Mouse (Mus musculus) stomach, embryonic 14.5 days (tissue): ENCODE results near the gene Ctnna3. TPM values are rescaled to one million over a fixed set of nuclear protein-coding genes. Genes with fewer than 3 reads are reported as not detected.
"Not testable (repeated sequence)": the region's sequence is repeated elsewhere in the genome, so short reads cannot be mapped to it uniquely, and the experiment has no call there.

ENCODE experiments used
- ATAC-seq: fragments of 200-750 bp; cut with Nextera tagmentation; 2 replicates; pipeline ENCODE4 v1.8.0; 2017; ENCODE audit warnings: low read depth, moderate TSS enrichment; ENCODE audit not compliant: insufficient number of reproducible peaks, insufficient read depth, low FRiP score
- H3K27ac ChIP-seq: fragments of 300-500 bp; sonication (generic); 2 replicates; pipeline ENCODE4 v1.5.1; 2014; ENCODE audit warnings: mild to moderate bottlenecking, low read length, moderate library complexity, mixed read lengths
- H3K27me3 ChIP-seq: fragments of 300-500 bp; sonication (generic); 2 replicates; pipeline ENCODE4 v1.6.1; 2014; ENCODE audit warnings: low read length, control low read depth, mixed read lengths; ENCODE audit not compliant: control insufficient read depth, insufficient read depth
- H3K36me3 ChIP-seq: fragments of 300-500 bp; sonication (generic); 2 replicates; pipeline ENCODE4 v1.6.1; 2014; ENCODE audit warnings: mild to moderate bottlenecking, control low read depth, low read length, moderate library complexity, mixed read lengths; ENCODE audit not compliant: control insufficient read depth, insufficient read depth
- H3K4me1 ChIP-seq: fragments of 300-500 bp; sonication (generic); 2 replicates; pipeline ENCODE4 v1.6.1; 2014; ENCODE audit warnings: low read length, control low read depth, mixed read lengths; ENCODE audit not compliant: control insufficient read depth, insufficient read depth
- H3K4me2 ChIP-seq: fragments of 300-500 bp; sonication (generic); replicated peaks from 2 replicates; pipeline ENCODE4 v1.6.1; 2014; ENCODE audit warnings: low read depth, low read length, control low read depth
- H3K4me3 ChIP-seq: fragments of 300-500 bp; sonication (generic); 2 replicates; pipeline ENCODE4 v1.5.1; 2014; ENCODE audit warnings: low read depth, low read length, control low read depth
- H3K9ac ChIP-seq: fragments of 300-500 bp; sonication (generic); replicated peaks from 2 replicates; pipeline ENCODE4 v1.6.1; 2014; ENCODE audit warnings: low read depth, mild to moderate bottlenecking, control low read depth, low read length, moderate library complexity, mixed read lengths
- H3K9me3 ChIP-seq: fragments of 300-500 bp; sonication (generic); 2 replicates; pipeline ENCODE4 v1.6.1; 2016; ENCODE audit warnings: low read depth, low read length, control low read depth; ENCODE audit not compliant: control insufficient read depth
- WGBS: fragments of 180-500 bp; shearing (Covaris S2); extraction: QIAGEN DNeasy Blood & Tissue Kit; methylation state at CpG from one replicate; pipeline ENCODE4 v1.1.7; 2014; 5-methylcytosine and 5-hydroxymethylcytosine counted together
- polyA plus RNA-seq: library from polyadenylated mRNA; unstranded; fragments of >200 nt; fragmentation: Nextera tagmentation; extraction: Ambion mirVana; gene quantifications from 2 replicates; pipeline ENCODE4 v1.2.1, GENCODE M21; 2014

Ctnna3 gene
- polyA plus RNA-seq, 1 experiment from 2014 or later, result 0.78 TPM

GRCm38 (mm10) chr10:64671469-64671868, 1241.6 kb downstream of the Ctnna3 start:
- 73% methylated on average over 2 of the region's 2 CpGs for WGBS
- H3K9ac ChIP-seq, result no peak overlapping the region
- ATAC-seq, result no peak

GRCm38 (mm10) chr10:64675796-64676195, 1245.9 kb downstream of the Ctnna3 start:
- no peaks in the 10 kb centered on the region for H3K4me1 ChIP-seq
- no peak overlapping the region for H3K4me2 ChIP-seq
- H3K36me3 ChIP-seq, result no peaks in the 10 kb centered on the region
- 86% methylated on average over 3 of the region's 3 CpGs for WGBS
- H3K27me3 ChIP-seq, result no peaks in the 10 kb centered on the region
- H3K27ac ChIP-seq, result no peak overlapping the region
- H3K9ac ChIP-seq, result no peak overlapping the region
- H3K9me3 ChIP-seq, result no peaks in the 10 kb centered on the region
- H3K4me3 ChIP-seq, result no peak overlapping the region
- no peak for ATAC-seq

More at GRCm38 (mm10) chr10:64671469-64671868, 1241.6 kb downstream of the Ctnna3 start:
- Histone ChIP-seq H3K9me3 (no peaks in the 10 kb centered on the region), H3K4me2 (no peak overlapping the region), H3K27ac (no peak overlapping the region), H3K36me3 (no peaks in the 10 kb centered on the region), H3K4me3 (no peak overlapping the region), H3K4me1 (no peaks in the 10 kb centered on the region), H3K27me3 (no peaks in the 10 kb centered on the region)

- H3K27ac ChIP-seq, result no peak overlapping the region
- no peaks in the 10 kb centered on the region for H3K4me1 ChIP-seq
- WGBS, result 81% methylated on average over 2 of the region's 2 CpGs
- no peak overlapping the region for H3K4me2 ChIP-seq
- H3K27me3 ChIP-seq, result no peaks in the 10 kb centered on the region
- no peak for ATAC-seq
- H3K4me3 ChIP-seq, result no peak overlapping the region
- no peaks in the 10 kb centered on the region for H3K9me3 ChIP-seq
- no peaks in the 10 kb centered on the region for H3K36me3 ChIP-seq
- no peak overlapping the region for H3K9ac ChIP-seq
Observed at GRCm38 (mm10) chr10:64710017-64710416, 1280.1 kb downstream of the Ctnna3 start.

GRCm38 (mm10) chr10:64718036-64718435, 1288.1 kb downstream of the Ctnna3 start:
- Histone ChIP-seq H3K4me3 (no peak overlapping the region), H3K4me2 (no peak overlapping the region), H3K9me3 (no peaks in the 10 kb centered on the region), H3K36me3 (no peaks in the 10 kb centered on the region), H3K9ac (no peak overlapping the region), H3K4me1 (no peaks in the 10 kb centered on the region), H3K27ac (no peak overlapping the region), H3K27me3 (no peaks in the 10 kb centered on the region)
- no peak for ATAC-seq
- WGBS, result 51% methylated on average over 9 of the region's 9 CpGs

- Histone ChIP-seq H3K4me1 (no peaks in the 10 kb centered on the region), H3K9me3 (no peaks in the 10 kb centered on the region), H3K27me3 (no peaks in the 10 kb centered on the region), H3K4me3 (no peak overlapping the region), H3K4me2 (no peak overlapping the region), H3K27ac (no peak overlapping the region), H3K9ac (no peak overlapping the region), H3K36me3 (no peaks in the 10 kb centered on the region)
- 59% methylated on average over 2 of the region's 2 CpGs for WGBS
- ATAC-seq, result no peak
Observed at GRCm38 (mm10) chr10:64735692-64736091, 1305.8 kb downstream of the Ctnna3 start.

GRCm38 (mm10) chr10:64736616-64737015, 1306.7 kb downstream of the Ctnna3 start:
- H3K4me3 ChIP-seq, result no peak overlapping the region
- no peaks in the 10 kb centered on the region for H3K27me3 ChIP-seq
- 26% methylated on average over 2 of the region's 2 CpGs for WGBS

GRCm38 (mm10) chr10:64741721-64742120, 1311.8 kb downstream of the Ctnna3 start:
- not testable (repeated sequence) for ATAC-seq, H3K27me3 ChIP-seq, H3K36me3 ChIP-seq, H3K4me3 ChIP-seq, H3K4me1 ChIP-seq, H3K9ac ChIP-seq, H3K9me3 ChIP-seq, H3K4me2 ChIP-seq, H3K27ac ChIP-seq
- 84% methylated on average over 11 of the region's 11 CpGs for WGBS

More at GRCm38 (mm10) chr10:64736616-64737015, 1306.7 kb downstream of the Ctnna3 start:
- H3K4me1 ChIP-seq, result no peaks in the 10 kb centered on the region
- no peak overlapping the region for H3K9ac ChIP-seq
- no peak for ATAC-seq
- H3K4me2 ChIP-seq, result no peak overlapping the region
- H3K27ac ChIP-seq, result no peak overlapping the region
- no peaks in the 10 kb centered on the region for H3K9me3 ChIP-seq
- no peaks in the 10 kb centered on the region for H3K36me3 ChIP-seq

- H3K9me3 ChIP-seq, H3K27ac ChIP-seq, H3K4me3 ChIP-seq, H3K36me3 ChIP-seq, ATAC-seq, H3K9ac ChIP-seq, H3K27me3 ChIP-seq, H3K4me1 ChIP-seq, H3K4me2 ChIP-seq: not testable (repeated sequence)
- 49% methylated on average over 3 of the region's 3 CpGs for WGBS
Observed at GRCm38 (mm10) chr10:64744099-64744498, 1314.2 kb downstream of the Ctnna3 start.

GRCm38 (mm10) chr10:64748651-64749050, 1318.8 kb downstream of the Ctnna3 start:
- Histone ChIP-seq H3K36me3 (no peaks in the 10 kb centered on the region), H3K27me3 (no peaks in the 10 kb centered on the region), H3K4me3 (no peak overlapping the region), H3K9me3 (no peaks in the 10 kb centered on the region), H3K4me2 (no peak overlapping the region), H3K9ac (no peak overlapping the region), H3K4me1 (no peaks in the 10 kb centered on the region), H3K27ac (no peak overlapping the region)
- ATAC-seq, result no peak
